Mouse (Mus musculus) 3134 (cell line): ENCODE results near the gene Psmg4.
A peak's percentile ranks its signal among the peaks of the same experiment; 100 is the strongest.

Experiments
- DNase-seq: peaks from one replicate; pipeline ENCODE4 v3.0.0-alpha.2; 2011; ENCODE audit warnings: low spot score; ENCODE audit not compliant: insufficient read length; ENCODE audit errors: extremely low read depth

Psmg4 gene

DNA sequence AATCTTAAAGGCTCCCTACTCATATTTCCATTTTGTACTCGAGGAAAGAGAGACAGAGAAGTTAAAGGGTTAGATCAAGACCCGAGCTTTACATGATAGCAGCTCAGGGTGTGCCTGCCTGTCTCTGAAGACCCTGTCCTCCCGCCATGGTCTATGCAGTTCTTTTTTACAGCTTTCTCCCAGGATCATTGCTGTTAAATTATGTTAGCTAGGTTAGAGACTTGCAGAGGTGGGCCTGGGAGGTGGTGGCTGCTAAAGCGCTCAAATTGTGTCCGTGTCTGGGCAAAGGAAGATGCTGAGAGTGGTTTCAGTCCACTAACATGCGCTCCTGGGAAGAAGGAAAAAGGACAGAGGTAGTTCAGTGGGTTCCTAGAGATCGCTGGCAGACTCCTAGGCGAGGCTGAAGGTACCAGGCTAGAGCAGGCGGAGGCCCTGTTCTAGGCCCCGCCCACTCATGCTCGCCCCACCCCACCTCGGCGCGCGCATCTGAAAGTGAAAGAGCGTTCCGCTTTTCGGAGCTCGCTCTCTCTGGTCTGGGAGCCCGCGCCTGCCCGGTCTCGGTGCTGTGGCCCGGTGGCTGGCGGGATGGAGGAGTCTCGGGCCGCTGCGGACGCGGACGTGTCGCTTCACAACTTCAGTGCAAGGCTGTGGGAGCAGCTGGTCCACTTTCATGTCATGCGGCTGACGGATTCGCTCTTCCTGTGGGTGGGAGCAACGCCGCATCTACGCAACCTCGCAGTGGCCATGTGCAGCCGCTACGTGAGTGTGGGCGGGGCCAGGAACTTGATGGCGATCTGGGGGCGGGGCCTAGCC, at the start of gene Psmg4:
Psmg4 (plus strand) TSS at position 474 of the 813 bp plus-strand sequence.
- DNase-seq, result peak; percentile 92

DNA sequence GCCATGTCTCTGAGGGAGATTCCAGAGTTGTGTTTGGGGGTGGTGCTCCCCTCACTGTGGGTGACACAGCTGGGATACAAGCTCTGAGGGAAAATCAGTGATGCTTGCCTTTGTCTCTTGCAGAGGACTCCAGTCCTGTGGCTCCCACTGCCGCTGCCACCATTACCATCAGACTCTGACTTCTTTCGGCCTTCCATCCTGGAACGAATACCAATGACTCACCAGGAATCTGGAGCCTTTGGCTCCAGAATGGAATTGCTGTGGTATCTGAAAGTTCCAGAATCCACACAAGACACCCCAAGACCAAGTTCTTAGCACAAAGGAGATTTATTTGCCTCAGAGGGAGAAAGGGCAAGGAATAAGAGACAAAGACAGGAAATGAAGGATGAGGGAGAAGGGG, 49.7 kb upstream of the Psmg4 start:
- DNase-seq, result peak; percentile 71

DNA sequence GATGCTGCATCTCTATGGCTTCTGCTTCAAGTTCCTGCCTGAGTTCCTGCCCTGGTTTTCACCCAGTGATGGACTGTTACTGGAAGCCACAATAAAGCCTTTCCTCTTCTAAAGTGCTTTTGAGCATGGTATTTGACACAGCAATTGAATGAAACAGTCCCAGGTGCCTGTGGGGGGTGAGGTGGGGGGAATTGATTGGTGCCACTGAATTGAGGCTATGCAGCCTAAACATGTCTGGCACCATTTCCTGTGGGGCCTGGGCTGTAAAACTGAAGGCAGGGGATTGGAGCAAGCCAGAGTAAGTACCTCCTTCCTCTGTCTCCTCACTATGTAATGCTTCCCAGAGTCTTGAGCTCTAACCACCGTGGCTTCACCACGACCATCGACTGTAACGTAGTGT, 48.1 kb upstream of the Psmg4 start:
- DNase-seq, result no peak

DNA sequence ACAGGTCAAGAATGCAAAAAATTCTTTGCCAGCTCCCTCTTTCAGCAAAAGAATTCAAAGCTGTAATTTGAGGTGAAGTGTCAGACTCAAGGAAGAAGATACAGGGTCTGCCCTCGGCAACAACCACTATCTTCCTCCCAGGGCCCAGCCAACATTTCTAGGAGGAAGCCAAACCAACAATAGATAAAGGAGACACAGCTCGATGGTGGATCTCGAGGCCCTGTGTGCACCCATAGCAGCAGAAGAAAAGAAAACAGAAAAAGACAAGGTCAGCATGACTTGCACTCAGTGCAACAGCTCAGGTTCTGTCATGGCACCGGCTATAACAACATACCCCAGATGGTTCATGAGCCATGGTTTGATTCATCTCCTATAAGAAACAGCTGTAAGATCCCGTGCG, 46.3 kb upstream of the Psmg4 start:
- no peak for DNase-seq

DNA sequence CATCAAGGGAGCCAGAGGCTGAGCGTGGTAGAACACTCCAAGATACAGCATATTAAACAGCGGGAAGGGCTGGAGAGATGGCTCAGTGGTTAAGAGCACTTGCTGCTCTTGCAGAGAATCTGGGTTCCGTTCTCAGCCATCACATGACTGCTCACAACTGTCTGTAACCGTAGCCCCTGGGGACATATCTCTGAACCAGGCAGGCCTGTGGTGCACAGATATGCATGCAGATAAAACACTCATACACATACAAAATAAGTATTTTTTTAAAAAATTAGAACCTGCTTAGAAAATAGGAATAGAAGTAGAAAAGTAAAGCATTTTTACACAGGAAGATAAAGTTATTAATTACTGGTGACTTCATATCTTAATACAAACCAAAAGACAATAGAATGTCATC, 43.9 kb upstream of the Psmg4 start:
- DNase-seq, result no peak

DNA sequence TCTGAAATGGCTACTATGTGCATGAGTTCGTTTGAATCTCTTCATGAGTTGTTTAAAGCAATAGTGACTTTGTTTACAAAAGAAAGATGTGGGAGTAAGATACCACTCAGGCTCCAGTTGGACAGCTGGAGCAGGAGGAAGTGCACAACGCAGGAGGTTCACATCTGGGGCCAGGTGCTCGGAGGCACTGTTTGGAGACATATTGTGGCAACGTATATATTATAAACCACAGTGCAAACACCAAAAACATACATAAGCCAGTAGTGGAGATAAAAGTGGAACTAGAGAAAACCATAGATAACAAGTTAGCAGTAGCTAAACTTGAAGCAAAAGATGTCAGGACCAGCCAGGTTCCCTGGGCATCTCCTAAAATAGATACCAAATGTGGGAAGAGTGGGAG, 43.4 kb upstream of the Psmg4 start:
- no peak for DNase-seq

DNA sequence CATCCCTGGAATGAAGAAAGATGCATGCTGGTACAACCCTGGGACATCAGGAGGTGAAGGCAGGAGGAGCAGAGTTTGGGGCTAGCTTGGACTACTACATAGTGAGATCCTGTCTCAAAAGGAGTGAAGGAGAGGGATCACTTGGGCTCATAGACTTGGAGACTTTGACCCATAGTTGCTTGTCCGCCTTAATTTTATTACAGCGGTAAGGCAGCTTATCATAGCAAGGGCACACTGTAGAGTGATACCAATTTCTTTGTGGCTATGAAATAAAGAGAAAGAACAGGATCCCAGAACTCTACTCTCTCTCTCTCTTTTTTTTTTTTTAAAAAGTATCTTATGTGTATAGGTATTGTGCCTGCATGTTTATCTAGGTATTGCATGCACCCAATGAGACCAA, 42.2 kb upstream of the Psmg4 start:
- DNase-seq, result no peak

DNA sequence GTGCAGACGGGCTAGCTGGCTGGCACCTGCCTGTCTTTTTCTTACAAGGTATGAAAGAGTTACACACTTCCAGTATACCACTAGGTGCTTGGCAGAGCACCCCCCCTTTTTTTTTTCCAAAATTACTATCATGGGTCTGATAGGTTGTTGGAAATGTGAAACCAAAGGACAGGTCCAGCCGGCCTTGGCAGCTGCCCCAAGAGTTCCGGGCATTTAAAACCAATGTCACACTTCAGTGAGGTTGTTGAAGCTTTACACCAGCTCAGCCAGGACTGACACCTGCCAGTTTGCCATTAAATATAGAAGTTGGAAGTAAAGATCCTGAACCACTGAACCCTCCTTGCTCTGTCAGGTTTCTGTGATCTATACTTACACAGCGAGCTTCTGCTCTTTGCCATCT, 37.1 kb upstream of the Psmg4 start:
- no peak for DNase-seq

DNA sequence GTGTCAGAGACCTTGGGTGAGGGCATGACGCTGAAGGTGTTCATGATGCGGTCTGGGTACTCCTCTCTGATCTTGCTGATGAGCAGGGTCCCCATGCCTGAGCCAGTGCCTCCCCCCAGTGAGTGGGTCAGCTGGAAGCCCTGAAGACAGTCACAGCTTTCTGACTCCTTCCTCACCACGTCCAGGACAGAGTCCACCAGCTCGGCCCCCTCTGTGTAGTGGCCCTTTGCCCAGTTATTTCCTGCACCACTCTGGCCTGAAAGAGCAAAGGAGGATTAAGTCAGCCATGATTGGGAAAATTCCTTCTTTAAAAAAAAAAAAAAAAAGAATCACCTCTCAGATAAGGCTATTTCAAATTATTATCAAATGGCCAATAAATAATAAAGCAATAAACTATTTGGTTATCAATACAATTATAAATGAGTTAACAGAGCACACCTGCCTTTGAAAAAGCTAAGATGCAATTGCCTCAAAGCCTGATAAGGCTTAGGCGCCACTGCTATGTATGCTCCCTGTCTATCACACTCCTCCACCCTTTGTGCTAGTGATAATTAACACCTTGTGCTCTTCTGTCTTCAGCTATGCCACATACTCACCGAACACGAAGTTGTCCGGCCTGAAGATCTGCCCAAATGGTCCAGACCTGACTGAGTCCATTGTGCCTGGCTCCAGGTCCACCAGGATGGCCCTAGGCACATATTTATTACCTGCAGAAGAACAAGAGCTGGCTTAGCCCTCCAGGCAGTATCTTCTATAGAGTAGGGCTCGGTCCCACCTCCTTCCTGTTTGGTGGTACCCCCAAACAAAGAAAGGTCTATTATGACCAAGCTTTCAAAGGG, 34.3 kb upstream of the Psmg4 start:
- no peak for DNase-seq

DNA sequence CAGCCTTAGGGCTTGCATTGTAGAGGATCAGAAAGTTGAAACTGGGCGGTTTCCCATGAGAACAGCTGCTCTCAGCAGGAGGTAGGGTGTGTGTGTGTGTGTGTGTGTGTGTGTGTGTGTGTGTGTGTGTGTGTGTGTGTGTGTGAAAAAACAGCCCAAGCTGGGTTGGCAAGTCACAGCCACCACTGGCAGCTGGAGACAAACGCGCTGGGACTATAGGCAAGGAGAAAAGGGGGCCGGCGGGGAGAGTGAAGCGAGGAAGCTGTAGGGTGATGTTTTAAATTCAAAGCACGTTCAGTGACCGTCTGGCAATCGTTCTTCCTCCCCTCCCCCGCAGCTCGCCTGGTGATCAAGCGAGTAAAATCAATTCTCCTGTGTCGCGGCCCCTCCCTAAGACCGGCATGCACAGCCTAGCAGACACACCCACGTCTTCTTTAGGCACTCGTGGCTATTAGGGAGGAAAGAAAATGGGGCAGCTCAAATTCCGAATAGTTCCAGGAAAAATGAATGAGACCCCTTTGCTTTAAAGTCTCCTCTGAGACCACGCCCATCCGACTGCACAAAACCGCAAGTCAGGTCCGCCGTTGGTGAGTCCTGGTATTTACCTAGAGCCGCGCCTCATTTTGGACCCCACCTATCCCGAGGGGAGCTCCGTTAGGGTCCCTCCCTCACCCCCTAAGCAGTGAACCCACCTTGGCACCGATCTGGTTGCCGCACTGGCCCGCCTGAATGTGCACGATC, 33.1 kb upstream of the Psmg4 start:
- DNase-seq, result peak; percentile 60

DNA sequence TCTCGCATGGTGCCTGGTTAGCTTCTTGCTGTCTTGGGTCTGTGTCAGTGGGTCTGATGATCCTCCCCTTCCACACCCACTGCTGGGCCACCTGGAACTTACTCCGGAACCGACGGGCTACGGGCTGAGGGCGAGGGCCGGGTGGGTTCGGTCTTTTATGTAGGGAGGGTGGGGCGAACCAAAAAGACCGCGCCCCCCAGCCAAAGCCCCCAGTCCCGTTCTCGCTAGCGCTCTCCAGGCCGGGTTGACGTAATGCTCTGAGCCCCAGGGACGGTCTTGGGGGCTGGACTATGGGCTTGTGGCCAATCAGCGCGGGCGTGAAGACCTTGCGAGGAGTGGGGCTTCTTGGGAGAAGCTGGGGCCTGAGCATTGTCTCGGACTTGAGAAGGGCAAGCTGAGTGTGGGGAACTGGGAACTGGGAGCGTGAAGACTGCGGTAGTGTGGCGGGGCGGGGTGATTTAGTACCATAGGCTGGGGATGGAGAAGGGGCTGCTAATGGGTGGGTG, 32.5 kb upstream of the Psmg4 start, which contains the start of gene Tubb2b:
Tubb2b (minus strand) TSS at position 241 of the 506 bp plus-strand sequence.
- DNase-seq, result peak; percentile 77

DNA sequence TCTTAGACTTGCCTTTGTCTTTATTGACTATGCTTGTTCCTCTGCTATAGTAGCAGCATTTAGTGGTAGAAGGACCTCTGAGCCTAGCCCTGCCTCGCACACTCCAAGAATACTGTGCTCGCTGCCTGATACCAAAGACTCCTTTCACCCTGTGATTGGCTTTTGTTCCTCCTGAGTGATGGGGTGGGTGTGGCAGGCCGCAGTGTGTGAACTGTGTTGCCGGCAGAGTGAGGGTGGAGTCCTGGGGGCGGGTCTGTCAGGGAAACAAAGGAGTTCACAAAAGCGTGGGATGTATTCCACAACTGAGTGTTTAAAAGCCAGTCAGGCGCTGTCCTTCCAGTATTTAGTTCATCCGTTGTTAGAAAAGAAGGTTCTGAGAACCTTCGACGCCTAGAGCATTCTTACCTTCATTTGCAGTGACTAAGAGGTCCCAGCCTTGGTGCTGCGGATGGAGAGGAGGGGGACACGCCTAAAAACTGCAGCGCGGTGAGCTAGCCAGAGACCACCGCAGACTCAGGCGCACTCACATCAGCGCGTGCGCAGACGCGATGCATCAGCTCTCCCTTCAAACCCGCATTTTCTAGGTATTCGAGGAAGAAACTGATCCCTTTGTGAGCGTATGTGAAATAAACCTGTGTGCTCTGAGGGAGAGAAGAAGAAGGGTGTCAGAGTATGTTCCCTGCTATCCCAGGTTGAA, 31.6 kb upstream of the Psmg4 start:
- no peak for DNase-seq

DNA sequence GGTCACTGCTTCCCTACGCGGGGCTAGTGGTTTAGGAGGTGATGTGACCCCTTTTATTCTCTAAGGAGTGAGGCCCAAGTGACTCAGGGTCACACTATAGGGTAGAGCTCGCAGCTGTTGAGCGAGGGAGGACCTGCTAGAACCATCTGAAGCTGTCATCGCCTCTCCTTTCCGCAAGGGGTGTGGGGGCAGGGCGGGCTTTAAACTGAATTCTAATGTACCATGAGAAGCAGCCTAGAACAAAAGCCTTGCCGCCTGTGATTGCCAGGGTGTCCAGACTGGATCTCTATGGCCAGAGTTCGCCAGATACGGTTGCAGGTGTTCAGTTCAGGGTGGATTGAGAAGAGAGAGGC, 31.1 kb upstream of the Psmg4 start:
- no peak for DNase-seq

DNA sequence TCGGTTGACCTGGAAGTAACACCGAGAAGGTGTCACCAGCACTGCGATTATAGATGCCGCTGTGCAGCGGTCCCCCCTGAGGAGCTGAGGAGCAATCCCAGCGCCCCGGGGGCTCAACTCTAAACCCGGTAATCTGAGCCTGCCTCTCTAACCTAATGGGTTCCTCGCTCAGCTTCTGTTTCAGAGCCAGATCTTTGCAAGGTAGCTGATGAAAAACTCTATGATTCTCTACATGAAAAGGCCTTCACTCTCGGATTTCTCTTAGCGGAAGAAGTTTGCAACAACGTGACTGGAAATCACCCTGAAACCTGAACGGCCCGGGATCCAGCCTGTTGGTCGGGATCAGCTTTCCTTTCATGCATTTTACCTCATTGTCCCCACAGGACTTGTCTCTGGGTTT, 30.5 kb upstream of the Psmg4 start:
- no peak for DNase-seq

DNA sequence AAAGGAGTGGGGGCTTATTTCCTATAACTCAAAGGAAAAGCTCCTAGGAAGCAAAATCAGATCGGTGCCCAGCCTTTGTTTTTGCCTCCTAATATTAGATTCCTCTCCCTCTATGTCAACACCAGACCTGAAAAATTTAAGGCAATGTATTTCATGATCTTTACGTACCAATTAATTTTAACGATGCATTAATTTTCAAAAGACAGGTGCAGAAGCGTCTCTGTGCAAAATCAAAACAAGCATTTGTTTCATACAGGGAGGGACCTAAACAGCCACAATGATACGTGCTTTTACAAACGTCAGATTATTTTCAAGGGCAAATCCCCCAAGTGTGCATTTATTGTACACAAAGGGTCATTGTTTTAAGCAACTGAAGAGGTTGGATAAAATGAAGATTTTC, 29.9 kb upstream of the Psmg4 start:
- DNase-seq, result no peak

DNA sequence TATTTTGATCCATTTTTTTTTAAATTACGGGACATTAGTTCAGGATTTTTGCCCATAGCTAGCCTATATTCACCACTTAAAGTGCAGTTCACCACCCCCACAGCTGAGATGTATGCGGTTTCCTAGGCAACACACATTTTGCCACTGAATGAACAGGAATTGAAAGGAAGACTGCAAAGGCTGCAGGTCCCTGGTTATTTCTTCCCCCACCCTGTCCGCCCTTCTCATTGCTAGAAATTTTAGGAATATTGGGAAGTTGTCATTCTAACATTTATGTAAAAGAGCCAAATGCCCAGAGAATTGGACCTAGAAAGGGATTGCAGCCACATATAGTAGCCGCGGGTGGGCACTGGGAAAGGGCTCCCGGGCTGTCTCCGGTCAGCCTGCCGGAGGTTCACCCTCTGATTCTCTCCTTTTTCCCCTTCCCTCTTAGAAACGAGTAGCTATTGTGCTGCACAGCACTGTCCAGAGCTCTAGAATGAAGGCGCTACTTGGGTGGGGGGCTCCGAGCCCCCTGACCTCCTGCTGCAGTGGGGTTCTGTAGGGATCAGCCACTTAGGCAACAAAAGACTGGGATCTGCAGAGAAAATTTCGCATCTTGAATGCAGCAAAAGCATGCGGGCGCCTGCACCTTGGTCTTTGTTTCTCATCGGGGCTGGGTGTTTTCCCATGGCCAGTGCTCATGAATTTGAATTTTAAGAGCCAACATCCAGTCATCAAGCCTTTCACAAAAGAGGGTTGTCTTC, 29.3 kb upstream of the Psmg4 start:
- DNase-seq, result no peak

DNA sequence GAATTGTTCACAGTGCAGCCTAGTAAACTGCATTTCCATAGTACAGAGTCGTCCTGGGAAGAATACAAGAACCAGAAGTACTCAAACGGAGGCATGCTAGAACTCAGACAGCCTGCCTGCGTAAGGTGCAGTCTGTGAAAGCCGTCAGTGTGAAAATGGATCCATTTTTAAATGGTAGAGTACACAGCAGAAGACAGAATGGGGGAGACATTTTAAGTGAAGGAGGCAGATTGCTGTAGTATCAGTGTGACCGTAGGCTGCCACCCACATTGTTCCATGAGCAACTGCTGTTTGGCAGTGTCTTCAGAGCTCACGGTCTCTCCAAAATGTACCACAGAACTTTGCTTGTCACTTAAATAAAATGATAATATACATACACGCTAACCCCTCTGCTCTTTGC, 28.5 kb upstream of the Psmg4 start:
- no peak for DNase-seq

DNA sequence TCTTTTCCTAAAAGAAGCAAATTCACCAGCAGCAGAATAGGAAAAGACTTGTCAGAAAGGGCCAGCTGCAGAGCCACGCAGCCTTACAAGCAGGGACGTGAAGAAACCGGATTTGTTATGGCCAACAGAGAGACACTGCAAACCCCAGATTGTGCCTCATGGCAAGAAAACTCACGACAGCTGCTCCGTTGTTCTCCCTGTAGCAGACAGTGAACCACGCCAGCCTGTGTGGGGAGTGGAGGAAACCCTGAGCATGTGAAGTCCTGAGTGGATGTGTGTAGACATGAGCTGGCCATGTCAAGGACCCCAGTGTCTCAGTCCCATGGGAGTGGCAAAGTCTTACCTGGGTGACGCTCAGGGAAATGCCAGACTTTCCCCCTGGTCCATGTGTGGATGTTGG, 26.2 kb upstream of the Psmg4 start:
- no peak for DNase-seq

DNA sequence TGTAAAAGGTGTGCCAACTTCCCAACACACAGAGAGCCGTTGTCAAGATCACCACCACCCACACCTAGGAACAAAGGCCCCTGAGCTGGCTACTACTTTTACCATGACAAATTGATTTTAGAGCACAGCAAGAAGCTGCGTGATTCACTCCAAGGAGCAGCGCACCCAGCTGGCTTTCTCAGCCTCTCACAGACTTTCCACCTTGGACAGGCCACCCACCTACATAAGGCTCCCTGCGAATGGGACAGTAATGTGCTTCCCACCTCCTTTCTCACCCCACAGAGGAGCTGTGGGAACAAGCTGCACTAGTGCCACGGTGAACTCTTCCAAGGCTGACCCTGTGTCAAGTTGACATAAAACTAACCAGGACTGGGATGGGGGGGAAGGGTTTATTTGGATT, 19.4 kb upstream of the Psmg4 start:
- DNase-seq, result peak; percentile 46

DNA sequence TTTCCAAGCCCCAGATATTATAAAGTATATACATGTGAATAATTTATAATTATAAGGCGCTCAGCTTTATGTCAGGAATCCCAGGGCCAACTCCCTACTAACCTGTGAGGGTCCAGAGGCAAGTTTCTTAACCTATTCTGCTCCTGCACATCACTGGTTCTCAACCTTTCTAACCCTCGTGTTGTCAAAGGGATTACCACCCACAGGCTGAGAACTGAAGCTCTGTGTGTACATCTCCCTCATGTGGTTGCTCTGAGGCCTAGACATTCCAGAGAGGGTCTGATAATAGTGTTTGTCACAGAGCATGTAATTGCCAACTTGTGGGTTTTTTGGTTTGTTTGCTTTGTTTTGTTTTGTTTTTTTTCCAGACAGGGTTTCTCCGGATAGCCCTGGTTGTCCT, 15.8 kb upstream of the Psmg4 start:
- DNase-seq, result no peak
